In genomic region chr4:95558271-95558888, GRCm38 (mm10) we compare ENCODE assay signal across 8 mouse cellular contexts. TPM values are rescaled to one million over a fixed set of nuclear protein-coding genes. Genes with fewer than 3 reads are reported as not detected.
A peak's percentile ranks its signal among the peaks of the same experiment; 100 is the strongest.
DNase-seq lines count a peak whose midpoint lies in the region; ATAC-seq and TF ChIP-seq lines count a peak whose summit lies in the region.

No protein-coding gene starts in this region.

- no peaks in the 10 kb centered on the region for H3K4me1 ChIP-seq in cerebellum, adult 2 months (ENCODE audit: control insufficient read depth, insufficient read depth, low read length)
- peaks cover 18% of the 10 kb centered on the region for H3K4me1 ChIP-seq in neural tube, embryonic 13.5 days (replicated peaks)
- peaks cover 9% of the 10 kb centered on the region; the same call in 1 of the 2 replicates for H3K4me1 ChIP-seq in kidney, postnatal 0 days (replicated peaks; ENCODE audit: insufficient read depth, low read length)
- peaks cover 5% of the 10 kb centered on the region; the same call in 1 of the 2 replicates for H3K4me1 ChIP-seq in midbrain, postnatal 0 days (ENCODE audit: insufficient read depth, low read length)

- no peak overlapping the region for H3K9ac ChIP-seq in neural tube, embryonic 13.5 days
- no peak overlapping the region for H3K9ac ChIP-seq in kidney, postnatal 0 days (ENCODE audit: low read depth, low read length)
- no peak overlapping the region for H3K9ac ChIP-seq in midbrain, postnatal 0 days (replicated peaks; ENCODE audit: low read length, poor library complexity, severe bottlenecking)

- H3K27ac ChIP-seq in cerebellum, adult 2 months (ENCODE audit: insufficient read depth, low read length) = no peak overlapping the region
- 0 out of 2 replicates have a peak overlapping the region, but pooled peaks have one; percentile 70 for H3K27ac ChIP-seq in neural tube, embryonic 13.5 days (replicated peaks)
- peak overlapping the region; percentile 75 for H3K27ac ChIP-seq in kidney, postnatal 0 days
- H3K27ac ChIP-seq in midbrain, postnatal 0 days (ENCODE audit: low read depth, low read length) = 0 out of 2 replicates have a peak overlapping the region, but pooled peaks have one; percentile 71

- no peaks in the 10 kb centered on the region for H3K9me3 ChIP-seq in neural tube, embryonic 13.5 days
- no peaks in the 10 kb centered on the region for H3K9me3 ChIP-seq in kidney, postnatal 0 days (replicated peaks; ENCODE audit: low read length)
- no peaks in the 10 kb centered on the region for H3K9me3 ChIP-seq in midbrain, postnatal 0 days (ENCODE audit: low read length)

- no peak overlapping the region for H3K4me3 ChIP-seq in cerebellum, adult 2 months (replicated peaks; ENCODE audit: insufficient read depth, low read depth, low read length)
- H3K4me3 ChIP-seq in neural tube, embryonic 13.5 days = no peak overlapping the region
- H3K4me3 ChIP-seq in kidney, postnatal 0 days (replicated peaks; ENCODE audit: low read depth, low read length) = no peak overlapping the region
- no peak overlapping the region for H3K4me3 ChIP-seq in midbrain, postnatal 0 days (ENCODE audit: low read depth, low read length)

- 36% methylated on average over 4 of the region's 4 CpGs for WGBS in cerebellum, adult 2 months
- 72% methylated on average over 4 of the region's 4 CpGs for WGBS in neural tube, embryonic 13.5 days
- 55% methylated on average over 4 of the region's 4 CpGs for WGBS in kidney, postnatal 0 days
- 74% methylated on average over 4 of the region's 4 CpGs for WGBS in midbrain, postnatal 0 days

- no peak for TF ChIP-seq CTCF in cerebellum, adult 2 months (IDR thresholded peaks at IDR 0.05; ENCODE audit: borderline replicate concordance, insufficient read depth, low read depth, low read length)
- TF ChIP-seq CTCF in kidney, postnatal 0 days (IDR thresholded peaks at IDR 0.05; ENCODE audit: low read depth) = no peak
- no peak for TF ChIP-seq CTCF in midbrain, postnatal 0 days (IDR thresholded peaks at IDR 0.05)

- DNase-seq in cerebellum, adult 2 months = peak; percentile 11 to 12
- no peak for DNase-seq in cerebellum, postnatal 4 days (ENCODE audit: low spot score in 2 of 2)
- DNase-seq in neural tube, embryonic 10.5 days (ENCODE audit: extremely low spot score, low spot score) = no peak
- peak; percentile 43 to 56 for DNase-seq in heart, adult 9 months (ENCODE audit: low spot score in 2 of 2)
- peak; percentile 71 for DNase-seq in kidney, postnatal 0 days (ENCODE audit: low spot score)
- DNase-seq in midbrain, postnatal 0 days (ENCODE audit: low spot score) = peak; percentile 21
- DNase-seq in thymus, postnatal 25 days = no peak

- TF ChIP-seq POLR2A in cerebellum, adult 2 months (IDR thresholded peaks at IDR 0.05; ENCODE audit: borderline replicate concordance, insufficient read depth, low read length) = no peak

- no peak for ATAC-seq in neural tube, embryonic 13.5 days (ENCODE audit: low read depth)
- ATAC-seq in kidney, postnatal 0 days (replicated peaks; ENCODE audit: low FRiP score, low read depth) = no peak
- no peak for ATAC-seq in midbrain, postnatal 0 days (ENCODE audit: low FRiP score)

- no peaks in the 10 kb centered on the region for H3K27me3 ChIP-seq in cerebellum, adult 2 months (ENCODE audit: control insufficient read depth, insufficient read depth, low read length)
- H3K27me3 ChIP-seq in neural tube, embryonic 13.5 days = no peaks in the 10 kb centered on the region
- no peaks in the 10 kb centered on the region for H3K27me3 ChIP-seq in kidney, postnatal 0 days (ENCODE audit: insufficient read depth, low read length)
- no peaks in the 10 kb centered on the region for H3K27me3 ChIP-seq in midbrain, postnatal 0 days (ENCODE audit: insufficient read depth, low read length)

- no peaks in the 10 kb centered on the region for H3K36me3 ChIP-seq in neural tube, embryonic 13.5 days
- H3K36me3 ChIP-seq in kidney, postnatal 0 days (ENCODE audit: insufficient read depth, low read length) = no peaks in the 10 kb centered on the region
- H3K36me3 ChIP-seq in midbrain, postnatal 0 days (ENCODE audit: insufficient read depth, low read length) = no peaks in the 10 kb centered on the region

- H3K4me2 ChIP-seq in neural tube, embryonic 13.5 days = no peak overlapping the region; the same call in 1 of the 2 replicates
- H3K4me2 ChIP-seq in kidney, postnatal 0 days (ENCODE audit: low read length) = peak overlapping the region; percentile 70
- H3K4me2 ChIP-seq in midbrain, postnatal 0 days (ENCODE audit: low read depth, low read length, poor library complexity, severe bottlenecking) = no peak overlapping the region

RNA-seq across cellular contexts. Expression of gene Fggy, which starts 1.1 kb away (rescaled TPM):
- 9.6 and 11.4 TPM in 2 replicates for polyA plus RNA-seq in cerebellum, adult 2 months (2012; rRNA removed)
- 6.6 and 6.9 TPM in 2 replicates for polyA plus RNA-seq in neural tube, embryonic 13.5 days (2015; fragmentation: Nextera tagmentation; extraction: Ambion mirVana)
- polyA plus RNA-seq in kidney, postnatal 0 days (2015; fragmentation: Nextera tagmentation; extraction: Ambion mirVana) = 35.3 and 43.2 TPM in 2 replicates
- total RNA-seq in midbrain, postnatal 0 days (2014; rRNA removed) = 6.2 and 9.1 TPM in 2 replicates
- polyA plus RNA-seq in midbrain, postnatal 0 days (2015; fragmentation: Nextera tagmentation; extraction: Ambion mirVana) = 5.8 TPM in 2 replicates

Comparison
In these comparisons a context has a peak if more than half of its experiments do, and no peak if none do; other contexts are left out.
1. DNase-seq: peak in cerebellum, adult 2 months (2 of 2), heart, adult 9 months (2 of 2), kidney, postnatal 0 days (single experiment) and midbrain, postnatal 0 days (single experiment); none in cerebellum, postnatal 4 days (0 of 2), neural tube, embryonic 10.5 days (single experiment) and thymus, postnatal 25 days (single experiment).